Mouse (Mus musculus): ENCODE data around the gene Ero1l.

Ero1l gene

GRCm38 (mm10) chr14:45303939-45304338 lies 14.6 kb downstream of the Ero1l start:
- DNase-seq, result no peak

- DNase-seq, result no peak
Observed at GRCm38 (mm10) chr14:45291608-45292007, 27.0 kb downstream of the Ero1l start.

DNA sequence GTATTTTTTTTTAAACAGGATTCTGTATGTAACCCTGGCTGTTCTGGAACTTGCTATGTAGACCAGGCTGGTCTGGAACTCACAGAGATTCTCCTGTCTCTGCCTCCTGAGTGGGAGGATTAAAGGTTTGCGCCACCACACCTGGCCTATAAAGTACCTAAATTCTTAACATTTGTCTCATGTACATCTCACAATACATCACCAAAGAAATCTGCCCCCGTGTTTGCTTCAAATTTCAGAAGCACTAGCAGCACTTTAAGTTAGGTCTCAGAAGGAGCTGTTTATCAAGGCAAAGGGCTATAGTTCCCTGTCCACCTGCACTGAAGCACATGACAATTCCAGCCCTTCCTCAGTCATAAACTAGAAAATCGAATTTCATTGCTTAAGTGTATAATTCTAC lies 36.5 kb downstream of the Ero1l start:
- no peak for DNase-seq

- no peak for DNase-seq
Observed at GRCm38 (mm10) chr14:45275816-45276215, 42.8 kb downstream of the Ero1l start.

- no peak for DNase-seq
Observed at GRCm38 (mm10) chr14:45263831-45264592, 54.6 kb downstream of the Ero1l start.

DNA sequence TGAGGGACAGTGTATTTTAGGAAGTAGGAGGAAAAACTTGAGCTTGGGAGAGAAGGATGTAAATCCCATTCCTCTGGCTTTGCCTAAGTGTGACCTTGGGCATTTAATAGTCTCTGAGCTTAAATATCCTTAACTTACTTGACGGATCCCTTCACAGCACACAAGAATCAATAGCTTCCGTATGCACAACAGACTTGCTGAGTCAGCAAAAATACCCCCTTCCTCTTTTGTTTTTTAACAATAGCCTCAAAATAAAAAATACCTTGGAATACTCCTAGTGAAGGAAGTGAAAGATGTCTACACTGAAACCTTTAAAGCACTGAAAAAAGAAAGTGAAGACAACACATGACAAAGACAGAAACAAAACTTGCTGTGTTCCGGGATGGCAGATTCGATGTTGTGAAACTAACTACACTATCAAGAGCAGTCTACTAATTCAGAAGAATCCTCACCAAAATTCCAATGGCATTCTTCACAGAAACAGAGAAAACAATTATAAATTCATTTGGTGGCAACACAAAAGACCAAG lies 67.0 kb downstream of the Ero1l start:
- no peak for DNase-seq

DNA sequence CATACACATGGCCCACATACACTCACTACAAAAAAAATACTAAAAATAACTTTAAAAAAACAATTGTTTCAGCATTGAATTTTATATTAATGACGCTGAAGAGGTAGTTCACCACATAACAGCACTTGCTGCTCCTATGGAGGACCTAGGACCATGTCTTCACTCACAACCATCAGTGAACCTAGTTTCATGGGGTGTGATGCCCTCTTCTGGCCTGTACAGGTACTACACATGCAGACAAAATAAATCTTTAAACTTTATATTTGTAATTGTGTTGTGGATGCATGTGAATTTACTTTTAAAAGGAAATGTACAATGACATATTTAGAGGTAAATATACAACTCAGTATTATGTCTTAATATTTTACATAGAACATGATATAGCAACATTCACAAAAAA lies 77.0 kb downstream of the Ero1l start:
- DNase-seq, result no peak

DNA sequence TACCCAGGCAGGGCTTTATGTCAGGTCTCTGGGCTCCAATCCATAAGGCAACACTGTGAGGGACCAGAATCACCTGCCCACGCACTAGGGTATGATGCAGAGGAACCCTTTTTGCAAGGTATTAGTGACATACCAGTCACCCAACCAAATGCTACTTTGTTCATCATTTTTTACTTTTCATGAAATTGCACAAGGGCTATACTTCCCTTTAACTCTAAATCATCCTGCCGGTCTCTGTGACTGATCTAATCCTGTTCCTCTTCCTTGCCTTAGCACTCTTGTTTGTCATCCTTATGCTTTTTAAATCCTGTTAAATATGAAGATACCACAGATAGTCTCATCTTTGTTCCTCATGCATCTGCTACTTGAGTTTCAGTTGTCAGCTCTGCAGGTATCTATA lies 79.5 kb downstream of the Ero1l start:
- DNase-seq, result no peak
